In the genomic region with DNA sequence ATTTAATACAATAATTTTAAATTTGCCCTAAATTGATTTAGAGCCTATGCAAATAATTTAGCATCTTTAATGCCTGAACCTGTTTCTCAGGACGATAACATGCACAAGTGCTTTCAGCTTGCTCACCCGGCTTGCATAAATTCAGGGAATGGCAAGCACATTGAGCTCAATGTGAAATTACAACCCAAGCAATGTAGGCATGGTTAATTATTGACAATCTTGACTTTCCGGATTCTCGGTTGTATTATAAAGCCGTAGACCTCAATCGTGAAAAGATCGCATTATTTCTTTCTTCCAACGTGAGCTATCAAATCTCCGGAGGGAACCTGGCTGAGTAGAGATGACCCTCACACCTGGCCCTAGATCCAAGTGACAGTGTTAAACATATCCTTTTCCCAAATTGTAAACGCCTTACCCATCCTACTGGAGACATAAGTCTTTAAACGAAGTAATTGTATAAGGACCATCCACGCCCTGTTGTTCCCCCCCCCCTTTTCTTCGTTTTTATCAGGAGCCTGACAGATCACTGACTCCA, we compare ENCODE assay signal across 9 mouse cellular contexts. TPM values are rescaled to one million over a fixed set of nuclear protein-coding genes. Genes with fewer than 3 reads are reported as not detected.
DNase-seq lines count a peak whose midpoint lies in the region; ATAC-seq lines count a peak whose summit lies in the region.
"Had no signal": no experiment of that assay in that cellular context is flagged by ENCODE, and none has a peak within 500 bp of the region (broad histone marks: within the 10 kb centered on the region; RNA-seq: fewer than 3 reads in every experiment).

No protein-coding gene starts in this region.

- no peaks in the 10 kb centered on the region for H3K27me3 ChIP-seq in heart, embryonic 14.5 days (ENCODE audit: control insufficient read depth, insufficient read depth, low read length)
- no peaks in the 10 kb centered on the region for H3K27me3 ChIP-seq in forebrain, embryonic 11.5 days (ENCODE audit: control insufficient read depth, insufficient read depth, low read length)
- H3K27me3 ChIP-seq in midbrain, embryonic 16.5 days (ENCODE audit: control insufficient read depth, insufficient read depth, low read depth, low read length), result 0 out of 2 replicates have a peak, but pooled peaks cover 3% of the 10 kb centered on the region
- H3K27me3 ChIP-seq: Patski had no signal

- no peak for ATAC-seq in heart, embryonic 14.5 days (ENCODE audit: insufficient number of reproducible peaks, insufficient read depth, low FRiP score, low read depth)
- peak; percentile 1; the same call in 1 of the 2 replicates for ATAC-seq in forebrain, embryonic 11.5 days (replicated peaks; ENCODE audit: low FRiP score)
- ATAC-seq in midbrain, embryonic 16.5 days, result peak; percentile 2; the same call in 1 of the 2 replicates

- H3K27ac ChIP-seq in heart, embryonic 14.5 days (replicated peaks in 1 of 2; ENCODE audit: control insufficient read depth in 1 of 2, insufficient read depth in 1 of 2, low read depth in 2 of 2, low read length in 2 of 2), result peak overlapping the region; percentile 90 to 93
- no peak overlapping the region for H3K27ac ChIP-seq in forebrain, embryonic 11.5 days (ENCODE audit: low read depth, low read length)
- H3K27ac ChIP-seq in midbrain, embryonic 16.5 days (ENCODE audit: low read length), result peak overlapping the region; percentile 95

- H3K4me3 ChIP-seq in heart, embryonic 14.5 days (ENCODE audit: control insufficient read depth in 1 of 2, insufficient read depth in 1 of 2, low read depth in 1 of 2, low read length in 2 of 2), result peak overlapping the region; percentile 69 to 92
- H3K4me3 ChIP-seq in forebrain, embryonic 11.5 days (ENCODE audit: low read depth, low read length), result peak overlapping the region; percentile 90
- H3K4me3 ChIP-seq in midbrain, embryonic 16.5 days (ENCODE audit: low read depth, low read length), result peak overlapping the region; percentile 94

- intact Hi-C loops in heart, postnatal 14 days (cut with DNase I), result no loop called here
- intact Hi-C loops in left cerebral cortex, postnatal 25 days (cut with DNase I), result no loop called here

- no peaks in the 10 kb centered on the region for H3K36me3 ChIP-seq in heart, embryonic 14.5 days (ENCODE audit: control insufficient read depth, insufficient read depth, low read length)
- H3K36me3 ChIP-seq in forebrain, embryonic 11.5 days (ENCODE audit: control insufficient read depth, insufficient read depth, low read length), result no peaks in the 10 kb centered on the region
- H3K36me3 ChIP-seq in midbrain, embryonic 16.5 days (ENCODE audit: control insufficient read depth, insufficient read depth, low read length), result 0 out of 2 replicates have a peak, but pooled peaks cover 3% of the 10 kb centered on the region

- no peaks in the 10 kb centered on the region for H3K9me3 ChIP-seq in heart, embryonic 14.5 days (ENCODE audit: control insufficient read depth, low read length)
- H3K9me3 ChIP-seq in forebrain, embryonic 11.5 days (ENCODE audit: control insufficient read depth, low read length), result no peaks in the 10 kb centered on the region
- no peaks in the 10 kb centered on the region for H3K9me3 ChIP-seq in midbrain, embryonic 16.5 days (replicated peaks; ENCODE audit: control insufficient read depth, low read length, poor library complexity, severe bottlenecking)

- 18% methylated on average over 13 of the region's 13 CpGs for WGBS in heart, embryonic 14.5 days
- WGBS in forebrain, embryonic 11.5 days, result 17% methylated on average over 13 of the region's 13 CpGs
- 9% methylated on average over 13 of the region's 13 CpGs for WGBS in midbrain, embryonic 16.5 days

- peaks cover 3 to 10% of the 10 kb centered on the region in 2 experiments; a peak in 2 of 4 replicates for H3K4me1 ChIP-seq in heart, embryonic 14.5 days (ENCODE audit: control insufficient read depth in 2 of 2, insufficient read depth in 2 of 2, low read length in 2 of 2)
- no peaks in the 10 kb centered on the region for H3K4me1 ChIP-seq in forebrain, embryonic 11.5 days (replicated peaks; ENCODE audit: control insufficient read depth, insufficient read depth, low read length)
- H3K4me1 ChIP-seq in midbrain, embryonic 16.5 days (ENCODE audit: control insufficient read depth, insufficient read depth, low read length), result peaks cover 12% of the 10 kb centered on the region

- H3K9ac ChIP-seq in heart, embryonic 14.5 days (ENCODE audit: low read length), result peak overlapping the region; percentile 90
- peak overlapping the region; percentile 82 for H3K9ac ChIP-seq in forebrain, embryonic 11.5 days (ENCODE audit: low read length)
- peak overlapping the region; percentile 82 for H3K9ac ChIP-seq in midbrain, embryonic 16.5 days (ENCODE audit: low read depth, low read length)

- DNase-seq in heart, postnatal 14 days, result no peak
- DNase-seq in forebrain, embryonic 11.5 days (ENCODE audit: low spot score), result no peak
- peak; percentile 23 for DNase-seq in kidney, postnatal 10 days
- no peak for DNase-seq in left cerebral cortex, postnatal 25 days (ENCODE audit: low spot score in 2 of 2)
- DNase-seq in retina, postnatal 1 day, result no peak
- no peak for DNase-seq in thymus, postnatal 25 days

- peak overlapping the region; percentile 78 for H3K4me2 ChIP-seq in heart, embryonic 14.5 days (ENCODE audit: low read length)
- peak overlapping the region; percentile 68 for H3K4me2 ChIP-seq in forebrain, embryonic 11.5 days (ENCODE audit: low read depth, low read length, severe bottlenecking)
- H3K4me2 ChIP-seq in midbrain, embryonic 16.5 days (ENCODE audit: low read length), result peak overlapping the region; percentile 73

RNA-seq across cellular contexts. Expression of gene Fam20b, which starts 1.1 kb away (rescaled TPM):
- 28.1 TPM in 2 replicates for polyA plus RNA-seq in heart, embryonic 14.5 days (2014; fragmentation: Nextera tagmentation; extraction: Ambion mirVana)
- 10 to 100 TPM; 40.2 to 42.5 TPM for total RNA-seq in heart, postnatal 14 days (2021)
- 22.9 and 23.4 TPM in 2 replicates for polyA plus RNA-seq in forebrain, embryonic 11.5 days (2014; fragmentation: Nextera tagmentation; extraction: Ambion mirVana)
- 34.4 and 34.5 TPM in 2 replicates for polyA plus RNA-seq in midbrain, embryonic 16.5 days (2015; fragmentation: Nextera tagmentation; extraction: Ambion mirVana)
- total RNA-seq in left cerebral cortex, postnatal 25 days (2021), result 10 to 100 TPM; 68.3 to 73.2 TPM

RNA-seq across cellular contexts. Expression of gene Tor3a, which starts 43.7 kb away (rescaled TPM):
- 6.8 and 8.4 TPM in 2 replicates for polyA plus RNA-seq in heart, embryonic 14.5 days (2014; fragmentation: Nextera tagmentation; extraction: Ambion mirVana)
- total RNA-seq in heart, postnatal 14 days (2021), result 10 to 100 TPM; 10.1 to 12.1 TPM
- polyA plus RNA-seq in forebrain, embryonic 11.5 days (2014; fragmentation: Nextera tagmentation; extraction: Ambion mirVana), result 5.2 and 7.8 TPM in 2 replicates
- polyA plus RNA-seq in midbrain, embryonic 16.5 days (2015; fragmentation: Nextera tagmentation; extraction: Ambion mirVana), result 2.9 and 3.1 TPM in 2 replicates
- total RNA-seq in left cerebral cortex, postnatal 25 days (2021), result 1 to 10 TPM; 5.4 to 6.4 TPM
